Mouse (Mus musculus) hindbrain, embryonic 13.5 days (tissue): Measurements from ENCODE around the gene Gm15114. TPM values are rescaled to one million over a fixed set of nuclear protein-coding genes. Genes with fewer than 3 reads are reported as not detected.
"Not testable (repeated sequence)": the region's sequence is repeated elsewhere in the genome, so short reads cannot be mapped to it uniquely, and the experiment has no call there.

Source experiments
- ATAC-seq: fragments of 200-750 bp; cut with Nextera tagmentation; 2 replicates; pipeline ENCODE4 v1.8.0; 2017; ENCODE audit warnings: moderate TSS enrichment; ENCODE audit not compliant: low FRiP score
- H3K27ac ChIP-seq: fragments of 300-500 bp; sonication (generic); 2 replicates; pipeline ENCODE4 v1.5.1; 2015; ENCODE audit warnings: inconsistent platforms, mild to moderate bottlenecking, moderate library complexity
- H3K27me3 ChIP-seq: fragments of 300-500 bp; sonication (generic); 2 replicates; pipeline ENCODE4 v1.6.1; 2015; ENCODE audit warnings: mild to moderate bottlenecking, inconsistent platforms
- H3K36me3 ChIP-seq: fragments of 300-500 bp; sonication (generic); 2 replicates; pipeline ENCODE4 v1.6.1; 2015; ENCODE audit warnings: mild to moderate bottlenecking, inconsistent platforms
- H3K4me1 ChIP-seq: fragments of 300-500 bp; sonication (generic); replicated peaks from 2 replicates; pipeline ENCODE4 v1.6.1; 2015; ENCODE audit warnings: inconsistent platforms
- H3K4me2 ChIP-seq: fragments of 300-500 bp; sonication (generic); 2 replicates; pipeline ENCODE4 v1.6.1; 2015; ENCODE audit warnings: inconsistent platforms, mild to moderate bottlenecking, moderate library complexity
- H3K4me3 ChIP-seq: fragments of 300-500 bp; sonication (generic); 2 replicates; pipeline ENCODE4 v1.5.1; 2015; ENCODE audit warnings: mild to moderate bottlenecking, inconsistent platforms
- H3K9ac ChIP-seq: fragments of 300-500 bp; sonication (generic); 2 replicates; pipeline ENCODE4 v1.6.1; 2015; ENCODE audit warnings: mild to moderate bottlenecking, inconsistent platforms
- H3K9me3 ChIP-seq: fragments of 300-500 bp; sonication (generic); 2 replicates; pipeline ENCODE4 v1.6.1; 2016; ENCODE audit warnings: inconsistent platforms
- WGBS: fragments of 180-500 bp; shearing (Covaris S2); methylation state at CpG from one replicate; pipeline ENCODE4 v1.1.7; 2015; 5-methylcytosine and 5-hydroxymethylcytosine counted together
- polyA plus RNA-seq: library from polyadenylated mRNA; unstranded; fragments of >200 nt; fragmentation: Nextera tagmentation; extraction: Ambion mirVana; gene quantifications from 2 replicates; pipeline ENCODE4 v1.2.1, GENCODE M21; 2015

Gm15114 gene
- polyA plus RNA-seq = not detected in 2 replicates

DNA sequence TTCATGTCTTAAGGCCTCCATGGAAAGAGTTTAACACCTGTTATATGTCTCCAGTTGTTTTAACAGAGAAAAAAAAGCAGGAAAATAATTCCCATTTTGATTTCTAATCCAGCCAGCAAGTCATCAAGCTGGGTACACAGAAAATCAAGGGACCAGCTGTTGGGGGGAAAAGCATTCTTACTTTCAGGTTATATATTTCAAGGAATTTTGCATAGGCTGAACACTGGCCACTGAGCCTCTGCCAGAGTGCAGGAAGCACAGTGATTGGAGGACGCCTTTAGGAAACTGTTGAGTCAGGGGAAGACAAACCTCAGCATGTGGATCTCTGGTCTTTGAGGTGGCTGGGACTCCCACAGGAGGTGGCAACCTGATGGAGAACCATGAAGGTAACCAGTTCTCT, at the start of gene Gm15114:
TSS of gene Gm15114 (plus strand) at position 301 of the 400 bp plus-strand sequence.
- not testable (repeated sequence) for H3K36me3 ChIP-seq, H3K9me3 ChIP-seq, H3K4me2 ChIP-seq, H3K4me1 ChIP-seq, H3K4me3 ChIP-seq, ATAC-seq, H3K9ac ChIP-seq, H3K27me3 ChIP-seq, H3K27ac ChIP-seq
- no CpG with 5 or more reads among the region's 1 CpGs for WGBS

Other genes starting within 250 kb of the Gm15114 start
- not detected in 2 replicates for gene Gm8334, start 126.2 kb downstream of the Gm15114 start, polyA plus RNA-seq
- gene Gm15127, start 174.6 kb downstream of the Gm15114 start, polyA plus RNA-seq = not detected in 2 replicates